Mouse (Mus musculus) C2C12 (cell line): ENCODE measurements around the gene Nobox.

Source experiments
- CTCF ChIP-seq: IDR thresholded peaks from one replicate; pipeline ENCODE4 v1.5.1; 2011; ENCODE audit not compliant: control insufficient read depth, insufficient read depth, insufficient read length
- MYOG ChIP-seq: IDR thresholded peaks from one replicate; pipeline ENCODE4 v1.6.1; 2011; ENCODE audit not compliant: control insufficient read depth, insufficient read length; ENCODE audit errors: extremely low read depth

GRCm38 (mm10) chr6:43254193-43254926 is 55.0 kb downstream of the Nobox start:
- TF ChIP-seq MYOG (no peak), CTCF (peak; percentile 18)
